Mouse (Mus musculus) hindbrain, embryonic 13.5 days (tissue): ENCODE measurements at regions not wholly inside any gene's neighbourhood (a gene's known extent, or its start where the extent isn't known, plus 50 kb on each side); places are given as distances from the start of the nearest gene placed in this dataset.
"Not testable (repeated sequence)": the region's sequence is repeated elsewhere in the genome, so short reads cannot be mapped to it uniquely, and the experiment has no call there.

Experiments used
- ATAC-seq: fragments of 200-750 bp; cut with Nextera tagmentation; 2 replicates; pipeline ENCODE4 v1.8.0; 2017; ENCODE audit warnings: moderate TSS enrichment; ENCODE audit not compliant: low FRiP score
- H3K27ac ChIP-seq: fragments of 300-500 bp; sonication (generic); 2 replicates; pipeline ENCODE4 v1.5.1; 2015; ENCODE audit warnings: inconsistent platforms, mild to moderate bottlenecking, moderate library complexity
- H3K27me3 ChIP-seq: fragments of 300-500 bp; sonication (generic); 2 replicates; pipeline ENCODE4 v1.6.1; 2015; ENCODE audit warnings: mild to moderate bottlenecking, inconsistent platforms
- H3K36me3 ChIP-seq: fragments of 300-500 bp; sonication (generic); 2 replicates; pipeline ENCODE4 v1.6.1; 2015; ENCODE audit warnings: mild to moderate bottlenecking, inconsistent platforms
- H3K4me1 ChIP-seq: fragments of 300-500 bp; sonication (generic); replicated peaks from 2 replicates; pipeline ENCODE4 v1.6.1; 2015; ENCODE audit warnings: inconsistent platforms
- H3K4me2 ChIP-seq: fragments of 300-500 bp; sonication (generic); 2 replicates; pipeline ENCODE4 v1.6.1; 2015; ENCODE audit warnings: inconsistent platforms, mild to moderate bottlenecking, moderate library complexity
- H3K4me3 ChIP-seq: fragments of 300-500 bp; sonication (generic); 2 replicates; pipeline ENCODE4 v1.5.1; 2015; ENCODE audit warnings: mild to moderate bottlenecking, inconsistent platforms
- H3K9ac ChIP-seq: fragments of 300-500 bp; sonication (generic); 2 replicates; pipeline ENCODE4 v1.6.1; 2015; ENCODE audit warnings: mild to moderate bottlenecking, inconsistent platforms
- H3K9me3 ChIP-seq: fragments of 300-500 bp; sonication (generic); 2 replicates; pipeline ENCODE4 v1.6.1; 2016; ENCODE audit warnings: inconsistent platforms
- WGBS: fragments of 180-500 bp; shearing (Covaris S2); methylation state at CpG from one replicate; pipeline ENCODE4 v1.1.7; 2015; 5-methylcytosine and 5-hydroxymethylcytosine counted together

GRCm38 (mm10) chrX:70606349-70606748, 129.4 kb upstream of the Tmem185a start:
- Histone ChIP-seq H3K27ac (no peak overlapping the region), H3K4me3 (no peak overlapping the region), H3K36me3 (no peaks in the 10 kb centered on the region), H3K4me1 (no peaks in the 10 kb centered on the region), H3K9me3 (no peaks in the 10 kb centered on the region), H3K4me2 (no peak overlapping the region), H3K27me3 (no peaks in the 10 kb centered on the region), H3K9ac (no peak overlapping the region)
- WGBS: 87% methylated on average over 1 of the region's 1 CpGs
- ATAC-seq: no peak

- 18% methylated on average over 2 of the region's 2 CpGs for WGBS
- H3K9me3 ChIP-seq, H3K27ac ChIP-seq, H3K4me1 ChIP-seq, H3K36me3 ChIP-seq, H3K4me3 ChIP-seq, H3K4me2 ChIP-seq, H3K27me3 ChIP-seq, H3K9ac ChIP-seq: not testable (repeated sequence)
- 0 out of 2 replicates have a peak, but pooled peaks have one; percentile 54 for ATAC-seq
Observed at GRCm38 (mm10) chrX:70582344-70582743, 105.4 kb upstream of the Tmem185a start.

GRCm38 (mm10) chrX:70580171-70580570, 103.2 kb upstream of the Tmem185a start:
- Histone ChIP-seq H3K4me2 (no peak overlapping the region), H3K27me3 (no peaks in the 10 kb centered on the region), H3K9ac (no peak overlapping the region), H3K4me1 (no peaks in the 10 kb centered on the region), H3K9me3 (no peaks in the 10 kb centered on the region), H3K27ac (no peak overlapping the region), H3K36me3 (no peaks in the 10 kb centered on the region), H3K4me3 (no peak overlapping the region)
- no peak for ATAC-seq
- 61% methylated on average over 1 of the region's 1 CpGs for WGBS

- H3K36me3 ChIP-seq, ATAC-seq, H3K4me3 ChIP-seq, H3K27me3 ChIP-seq, H3K27ac ChIP-seq, H3K9me3 ChIP-seq, H3K9ac ChIP-seq, H3K4me2 ChIP-seq, H3K4me1 ChIP-seq: not testable (repeated sequence)
- whole genome bisulfite sequencing: 42% methylated on average over 1 of the region's 6 CpGs
Observed at GRCm38 (mm10) chrX:70574243-70574642, 97.3 kb upstream of the Tmem185a start.

GRCm38 (mm10) chrX:70570586-70570985, 93.6 kb upstream of the Tmem185a start:
- not testable (repeated sequence) for H3K9ac ChIP-seq, H3K27ac ChIP-seq, H3K4me2 ChIP-seq, H3K4me1 ChIP-seq, H3K4me3 ChIP-seq, ATAC-seq, H3K27me3 ChIP-seq, H3K36me3 ChIP-seq, H3K9me3 ChIP-seq
- WGBS: 90% methylated on average over 3 of the region's 4 CpGs

GRCm38 (mm10) chrX:70569339-70569979, 92.5 kb upstream of the Tmem185a start:
- not testable (repeated sequence) for H3K9ac ChIP-seq, H3K36me3 ChIP-seq, H3K4me1 ChIP-seq, H3K4me2 ChIP-seq, H3K27me3 ChIP-seq, H3K4me3 ChIP-seq, H3K27ac ChIP-seq, H3K9me3 ChIP-seq
- 54% methylated on average over 5 of the region's 6 CpGs for WGBS
- peak; percentile 81 for ATAC-seq
